Mouse (Mus musculus) bone marrow, adult 2 months (tissue): ENCODE measurements around the gene Gm20604. TPM values are rescaled to one million over a fixed set of nuclear protein-coding genes. Genes with fewer than 3 reads are reported as not detected.
A peak's percentile ranks its signal among the peaks of the same experiment; 100 is the strongest.

ENCODE experiments used
- H3K27ac ChIP-seq: fragments of 200-500 bp; 2 replicates; pipeline ENCODE4 v1.5.1; 2012; ENCODE audit warnings: low read depth, mild to moderate bottlenecking, control low read depth, inconsistent platforms, low read length; ENCODE audit not compliant: control insufficient read depth, poor library complexity, insufficient read depth
- H3K4me1 ChIP-seq: fragments of 200-500 bp; 2 replicates; pipeline ENCODE4 v1.6.1; 2011; ENCODE audit warnings: low read length; ENCODE audit not compliant: control insufficient read depth, insufficient read depth
- H3K4me3 ChIP-seq: fragments of 200-500 bp; replicated peaks from 2 replicates; pipeline ENCODE3; 2011; ENCODE audit warnings: mild to moderate bottlenecking, low read depth, low read length, control low read depth; ENCODE audit not compliant: control insufficient read depth
- CTCF ChIP-seq: fragments of 200-500 bp; IDR thresholded peaks from 2 replicates; pipeline ENCODE4 v1.5.1; 2011; ENCODE audit warnings: low read length, control low read depth; ENCODE audit not compliant: control insufficient read depth, insufficient read depth
- POLR2A ChIP-seq: fragments of 200-500 bp; IDR thresholded peaks from 2 replicates; pipeline ENCODE4 v1.6.1; 2011; ENCODE audit warnings: low read depth, mild to moderate bottlenecking, control low read depth, low read length, borderline replicate concordance; ENCODE audit not compliant: control insufficient read depth
- WGBS: fragments of 180-500 bp; shearing (Covaris S2); methylation state at CpG from one replicate; pipeline ENCODE4 v1.1.7; 2018; 5-methylcytosine and 5-hydroxymethylcytosine counted together
- polyA plus RNA-seq: library from polyadenylated mRNA; stranded (reverse); fragments of >200 nt; gene quantifications from 2 replicates; pipeline ENCODE4 v1.2.4, GENCODE M21; 2011; ENCODE audit warnings: low replicate concordance; ENCODE audit not compliant: missing spikeins, insufficient read depth, insufficient read length

Gm20604 gene
- polyA plus RNA-seq, 1 experiment: 7.3 TPM

DNA sequence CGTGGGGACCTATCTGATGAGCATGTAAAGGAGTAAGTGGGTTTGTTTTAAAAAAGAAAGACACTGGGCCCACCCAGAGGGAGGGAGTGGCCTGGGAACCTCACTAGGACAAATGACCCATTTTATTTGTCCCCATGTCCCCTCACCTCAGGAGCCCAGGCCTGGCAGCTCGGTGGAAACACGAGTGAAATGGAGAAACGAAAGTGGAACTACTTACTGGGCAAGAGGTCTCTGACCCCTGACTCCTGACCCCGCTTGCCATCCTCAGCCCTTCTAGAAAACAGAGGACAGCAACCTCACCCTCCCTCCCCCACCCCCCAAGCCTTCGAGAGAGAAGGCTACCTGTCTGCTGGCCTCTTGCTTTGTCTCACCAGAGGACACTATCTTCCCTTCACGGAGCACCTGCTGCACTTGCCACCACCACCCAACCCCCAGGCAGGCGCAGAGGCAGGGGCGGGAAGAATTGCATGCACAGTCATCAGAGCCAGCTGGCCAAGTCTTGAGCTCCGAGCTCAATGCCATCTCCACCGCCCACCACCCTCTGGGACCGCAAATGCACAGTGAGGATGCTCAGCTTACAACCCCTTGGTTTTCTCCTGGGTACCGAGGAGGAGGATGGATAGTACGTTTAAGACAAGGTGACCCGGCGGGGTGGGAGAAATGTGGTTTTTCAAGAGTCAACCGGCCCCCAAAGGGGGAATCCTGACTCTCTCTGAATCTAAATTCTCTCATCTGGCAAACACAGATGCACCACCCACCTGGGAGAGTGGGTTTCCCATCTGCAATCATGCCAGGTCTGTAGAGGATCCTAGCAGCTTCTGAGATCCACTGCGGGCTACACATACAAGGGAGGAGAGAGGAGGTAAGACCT lies 62.9 kb downstream of the Gm20604 start:
- peak overlapping the region; percentile 22 for H3K27ac ChIP-seq
- 51% methylated on average over 18 of the region's 18 CpGs for WGBS
- peak overlapping the region; percentile 7 for H3K4me3 ChIP-seq
- TF ChIP-seq POLR2A (no peak), CTCF (no peak)
- peaks cover 10% of the 10 kb centered on the region; the same call in 1 of the 2 replicates for H3K4me1 ChIP-seq

- 81% methylated on average over 7 of the region's 7 CpGs for WGBS
- Histone ChIP-seq H3K4me1 (peaks cover 12% of the 10 kb centered on the region), H3K4me3 (no peak overlapping the region), H3K27ac (0 out of 2 replicates have a peak overlapping the region, but pooled peaks have one; percentile 19)
- no peak for TF ChIP-seq CTCF
- TF ChIP-seq POLR2A: no peak
Measured at GRCm38 (mm10) chr12:102691761-102692160, 66.7 kb downstream of the Gm20604 start.

Other genes with a start within 250 kb of the Gm20604 start
- gene Chga, start 203.7 kb downstream of the Gm20604 start, polyA plus RNA-seq: 1.3 TPM in 1 of 2 replicates, not detected in the other
- 9.9 and 15.8 TPM in 2 replicates for gene Itpk1, start 53.7 kb downstream of the Gm20604 start, polyA plus RNA-seq
- not detected in 2 replicates for gene Moap1, start 15.0 kb downstream of the Gm20604 start, polyA plus RNA-seq
- gene Tmem251, start 14.9 kb downstream of the Gm20604 start, polyA plus RNA-seq: 3.5 and 7.1 TPM in 2 replicates
- not detected in 2 replicates for gene Gm28051, start 907 bp downstream of the Gm20604 start, polyA plus RNA-seq
- gene Gon7, start 869 bp downstream of the Gm20604 start, polyA plus RNA-seq: 7.2 and 11.1 TPM in 2 replicates
- gene Ubr7, start 705 bp downstream of the Gm20604 start, polyA plus RNA-seq: 10.9 and 14.4 TPM in 2 replicates
- 6.8 and 8.0 TPM in 2 replicates for gene Btbd7, start 119.8 kb upstream of the Gm20604 start, polyA plus RNA-seq
- gene Cox8c, start 140.6 kb upstream of the Gm20604 start, polyA plus RNA-seq: not detected in 2 replicates
- 0.38 and 0.57 TPM in 2 replicates for gene Unc79, start 190.2 kb upstream of the Gm20604 start, polyA plus RNA-seq